Mouse (Mus musculus): ENCODE results near the gene Wdr19. TPM values are rescaled to one million over a fixed set of nuclear protein-coding genes. Genes with fewer than 3 reads are reported as not detected.

Wdr19 gene
- polyA plus RNA-seq, 1 experiment = 5.7 TPM

DNA sequence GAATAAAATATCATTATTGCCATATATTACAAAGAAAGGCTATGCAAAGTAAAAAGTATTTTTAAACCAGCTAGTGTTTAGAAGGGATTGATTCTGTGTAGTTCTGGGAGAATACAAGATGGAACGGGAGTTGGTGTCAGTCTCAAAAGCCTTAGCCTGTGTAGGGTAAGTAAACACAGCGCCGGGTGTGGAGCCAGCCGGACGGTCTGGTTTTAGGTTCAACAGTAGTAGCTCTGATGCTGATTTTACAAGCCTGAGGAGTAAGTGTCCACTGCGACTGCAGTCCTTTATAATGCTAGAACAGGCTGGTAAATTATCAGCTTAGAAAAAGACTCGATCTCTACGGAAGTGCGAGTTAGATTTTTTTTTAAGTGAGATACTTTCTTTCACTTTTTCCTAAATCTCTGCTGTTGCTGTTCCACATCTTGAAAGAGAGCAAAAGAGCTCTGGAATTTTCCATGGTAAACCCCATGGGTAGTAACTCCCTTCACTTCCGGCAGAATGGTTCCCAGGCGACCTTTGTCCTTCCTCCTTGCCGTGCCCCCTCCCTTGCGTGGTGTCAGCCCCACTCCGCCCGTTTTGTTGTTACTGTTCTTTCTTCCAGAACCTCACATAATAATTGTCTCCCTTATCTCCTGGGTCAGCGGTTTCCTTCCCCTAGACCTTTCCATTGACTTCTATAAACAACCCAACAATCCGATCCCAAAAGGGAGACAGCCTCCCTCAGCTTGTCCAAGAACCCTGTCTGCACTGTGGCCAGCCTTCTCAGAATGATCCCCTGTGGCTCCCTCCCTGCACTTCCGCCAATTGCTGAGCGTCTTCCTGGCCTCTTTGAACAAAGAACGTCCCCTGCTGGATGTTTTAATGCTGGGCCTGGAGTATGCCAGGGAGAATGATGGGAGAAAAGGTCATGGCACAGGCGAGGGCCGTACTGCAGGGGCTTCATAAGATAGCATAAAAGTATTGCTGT, 41.8 kb upstream of the Wdr19 start:
- 26% methylated on average over 22 of the region's 22 CpGs for WGBS
- no peak overlapping the region for H3K4me3 ChIP-seq (ENCODE audit: insufficient read depth, low read depth, low read length)
- TF ChIP-seq CTCF (conservative IDR thresholded peaks at IDR 0.05; ENCODE audit: insufficient read depth, insufficient read length, low read depth, low read length) (peak; percentile 49), POLR2A (IDR thresholded peaks at IDR 0.05; ENCODE audit: low read depth, low read length) (peak; percentile 17)
- H3K4me1 ChIP-seq (ENCODE audit: control insufficient read depth, insufficient read depth, low read length) = no peaks in the 10 kb centered on the region
- H3K27me3 ChIP-seq (replicated peaks; ENCODE audit: control insufficient read depth, insufficient read depth, low read length) = no peaks in the 10 kb centered on the region
- DNase-seq = peak; percentile 94
- no peaks in the 10 kb centered on the region for H3K36me3 ChIP-seq (ENCODE audit: control insufficient read depth, insufficient read depth, low read length)
- H3K27ac ChIP-seq (ENCODE audit: insufficient read depth, low read depth, low read length) = peak overlapping the region; percentile 71

DNA sequence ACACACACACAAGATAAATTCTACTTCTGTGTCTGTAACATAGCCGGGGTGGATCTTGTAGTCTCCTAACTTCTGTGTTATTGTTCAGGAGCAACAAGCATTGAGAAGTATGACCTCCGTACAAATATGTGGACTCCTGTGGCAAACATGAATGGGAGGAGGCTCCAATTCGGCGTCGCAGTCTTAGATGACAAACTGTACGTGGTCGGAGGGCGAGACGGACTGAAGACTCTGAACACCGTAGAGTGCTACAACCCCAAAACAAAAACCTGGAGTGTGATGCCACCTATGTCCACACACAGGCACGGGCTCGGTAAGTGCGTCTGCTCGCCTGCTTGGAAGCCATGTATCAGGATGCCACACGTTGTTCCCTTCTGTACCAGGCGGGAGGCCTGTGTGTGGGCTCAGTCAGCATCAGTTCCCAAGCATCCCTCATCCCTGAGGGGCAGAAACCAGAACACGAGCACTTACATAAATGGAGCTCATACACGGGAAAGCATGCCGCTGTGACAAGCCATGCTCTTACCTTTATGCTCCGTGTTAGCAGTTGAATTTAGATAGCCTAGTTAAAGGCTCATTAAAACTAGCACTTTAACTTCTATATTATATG, 40.7 kb upstream of the Wdr19 start:
- 89% methylated on average over 20 of the region's 20 CpGs for WGBS

DNA sequence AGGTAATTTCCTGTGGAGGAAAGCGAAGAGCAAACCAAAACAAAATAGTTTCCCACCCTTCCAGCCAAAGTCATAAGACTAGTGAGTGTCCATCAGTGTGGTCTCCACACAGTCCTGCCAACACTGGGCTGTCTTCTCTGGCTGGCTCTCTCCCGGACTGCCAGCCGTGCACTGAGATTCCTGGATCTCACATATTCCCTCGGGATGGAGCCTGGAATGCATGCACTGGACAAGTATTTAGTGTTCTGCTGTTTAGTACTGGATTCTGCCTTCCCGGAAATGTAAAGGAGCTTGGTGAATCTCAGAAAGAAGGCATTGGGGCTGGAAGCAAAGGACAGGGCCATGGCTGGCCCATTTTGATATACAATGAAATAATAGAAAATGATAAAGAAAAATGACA, 36.5 kb upstream of the Wdr19 start:
- no peaks in the 10 kb centered on the region for H3K4me1 ChIP-seq (ENCODE audit: control insufficient read depth, insufficient read depth, low read length)
- H3K4me3 ChIP-seq (ENCODE audit: insufficient read depth, low read depth, low read length) = no peak overlapping the region
- peak; percentile 32 for DNase-seq
- 54% methylated on average over 5 of the region's 5 CpGs for WGBS
- TF ChIP-seq CTCF (conservative IDR thresholded peaks at IDR 0.05; ENCODE audit: insufficient read depth, insufficient read length, low read depth, low read length) (no peak), POLR2A (IDR thresholded peaks at IDR 0.05; ENCODE audit: low read depth, low read length) (no peak)
- H3K27me3 ChIP-seq (replicated peaks; ENCODE audit: control insufficient read depth, insufficient read depth, low read length) = no peaks in the 10 kb centered on the region
- H3K27ac ChIP-seq (ENCODE audit: insufficient read depth, low read depth, low read length) = peak overlapping the region; percentile 26; the same call in 1 of the 2 replicates
- H3K36me3 ChIP-seq (ENCODE audit: control insufficient read depth, insufficient read depth, low read length) = no peaks in the 10 kb centered on the region; the same call in 1 of the 2 replicates

More for the DNA sequence above, 40.7 kb upstream of the Wdr19 start:
- DNase-seq = no peak
- no peak overlapping the region for H3K4me3 ChIP-seq (ENCODE audit: insufficient read depth, low read depth, low read length)
- TF ChIP-seq POLR2A (IDR thresholded peaks at IDR 0.05; ENCODE audit: low read depth, low read length) (no peak), CTCF (conservative IDR thresholded peaks at IDR 0.05; ENCODE audit: insufficient read depth, insufficient read length, low read depth, low read length) (no peak)
- H3K27me3 ChIP-seq (replicated peaks; ENCODE audit: control insufficient read depth, insufficient read depth, low read length) = no peaks in the 10 kb centered on the region
- no peaks in the 10 kb centered on the region; the same call in 1 of the 2 replicates for H3K36me3 ChIP-seq (ENCODE audit: control insufficient read depth, insufficient read depth, low read length)
- no peaks in the 10 kb centered on the region for H3K4me1 ChIP-seq (ENCODE audit: control insufficient read depth, insufficient read depth, low read length)
- peak overlapping the region; percentile 71 for H3K27ac ChIP-seq (ENCODE audit: insufficient read depth, low read depth, low read length)

DNA sequence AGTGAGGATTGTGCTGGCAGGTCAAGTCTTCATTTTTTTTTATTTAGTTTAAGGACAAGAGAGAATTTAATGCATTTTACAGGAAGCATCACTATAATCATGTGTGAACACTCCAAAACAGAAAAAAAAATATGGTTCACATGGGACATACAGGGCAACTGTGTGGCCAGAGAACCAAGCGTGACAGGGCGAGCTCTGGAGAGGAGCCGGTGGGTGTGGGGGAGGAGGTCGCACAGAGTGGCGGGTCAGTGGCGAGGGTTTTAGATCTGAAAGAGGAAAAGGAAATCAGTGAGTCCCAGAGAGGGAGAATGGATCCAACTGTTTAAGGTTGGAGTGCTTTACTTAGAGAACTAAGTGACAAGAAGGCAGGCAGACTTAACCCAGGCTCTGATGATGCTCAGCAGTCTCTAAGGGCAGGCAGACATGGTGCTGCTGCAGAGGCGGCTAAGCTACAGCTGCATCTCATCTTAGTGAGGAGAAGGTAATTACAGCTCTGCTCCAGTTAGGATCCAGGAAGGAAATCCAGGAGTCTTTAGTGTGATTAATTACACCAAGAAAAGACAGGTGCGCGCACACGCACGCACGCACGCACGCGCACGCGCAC, 35.9 kb upstream of the Wdr19 start:
- Histone ChIP-seq H3K36me3 (ENCODE audit: control insufficient read depth, insufficient read depth, low read length) (no peaks in the 10 kb centered on the region; the same call in 1 of the 2 replicates), H3K27ac (ENCODE audit: insufficient read depth, low read depth, low read length) (peak overlapping the region; percentile 26; the same call in 1 of the 2 replicates), H3K27me3 (replicated peaks; ENCODE audit: control insufficient read depth, insufficient read depth, low read length) (no peaks in the 10 kb centered on the region), H3K4me1 (ENCODE audit: control insufficient read depth, insufficient read depth, low read length) (no peaks in the 10 kb centered on the region), H3K4me3 (ENCODE audit: insufficient read depth, low read depth, low read length) (no peak overlapping the region)
- TF ChIP-seq POLR2A (IDR thresholded peaks at IDR 0.05; ENCODE audit: low read depth, low read length) (no peak), CTCF (conservative IDR thresholded peaks at IDR 0.05; ENCODE audit: insufficient read depth, insufficient read length, low read depth, low read length) (no peak)
- no peak for DNase-seq
- 57% methylated on average over 17 of the region's 17 CpGs for WGBS

DNA sequence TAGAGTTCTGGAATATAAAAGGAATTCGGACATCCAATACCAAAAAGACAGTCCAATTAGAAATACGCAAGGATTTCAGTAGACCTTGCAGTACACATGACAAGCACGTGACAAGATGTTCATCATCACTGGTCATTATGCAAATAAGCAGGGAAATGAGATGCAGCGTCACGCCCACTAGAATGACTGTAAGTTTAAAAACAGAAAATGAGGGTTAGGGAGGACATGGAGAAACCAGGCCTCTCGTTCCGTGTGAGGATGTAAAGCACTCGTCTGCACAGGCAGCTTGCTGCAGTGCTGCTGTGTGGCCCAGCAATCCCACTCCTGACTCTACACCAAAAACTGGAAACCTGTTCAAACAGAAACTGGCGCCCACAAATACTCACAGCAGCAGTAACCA, 29.3 kb upstream of the Wdr19 start:
- H3K27ac ChIP-seq (ENCODE audit: insufficient read depth, low read depth, low read length) = no peak overlapping the region
- H3K4me3 ChIP-seq (ENCODE audit: insufficient read depth, low read depth, low read length) = no peak overlapping the region

DNA sequence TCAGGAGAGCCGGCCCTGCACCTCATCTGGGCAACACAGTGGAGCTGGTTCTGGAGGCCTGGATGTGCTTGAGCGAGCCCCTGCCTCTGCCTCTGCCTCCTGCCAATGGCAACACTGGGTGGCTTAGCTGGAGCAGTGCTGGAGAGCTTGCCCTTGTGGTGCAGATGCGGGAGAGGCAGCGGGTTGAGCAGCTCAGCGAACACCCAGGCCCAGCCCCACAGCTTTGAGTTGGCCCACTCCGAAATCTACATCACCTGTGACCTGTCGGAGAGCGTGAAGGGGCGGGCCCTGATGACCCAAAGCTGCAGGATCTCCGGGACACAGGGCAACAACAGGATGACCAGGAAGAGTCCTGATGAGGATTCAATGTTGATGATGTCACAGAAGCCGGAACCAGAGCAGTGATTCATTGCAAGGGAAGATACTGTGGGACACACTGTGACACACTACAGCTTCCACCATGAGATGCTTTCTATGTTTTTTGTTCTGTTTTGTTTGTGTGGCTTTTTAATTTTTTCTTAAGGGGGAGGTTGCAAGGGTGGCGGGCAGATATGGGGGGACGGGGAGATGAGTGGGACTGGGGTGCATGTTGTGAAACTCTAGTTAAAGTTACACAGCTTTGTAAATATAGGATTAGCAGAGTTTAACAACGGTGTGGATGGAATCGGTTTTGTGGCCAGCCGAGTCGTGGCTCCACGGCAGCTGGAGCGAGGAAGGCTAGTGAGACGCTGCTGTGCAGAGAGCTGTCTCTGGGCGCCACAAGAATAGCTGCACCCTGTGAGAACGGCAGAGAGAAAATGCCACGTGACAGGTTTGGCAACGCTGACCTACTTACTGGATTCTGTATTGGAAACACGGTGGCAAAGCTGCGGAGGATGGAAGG, 24.2 kb upstream of the Wdr19 start:
- Histone ChIP-seq H3K27me3 (replicated peaks; ENCODE audit: control insufficient read depth, insufficient read depth, low read length) (no peaks in the 10 kb centered on the region), H3K27ac (ENCODE audit: insufficient read depth, low read depth, low read length) (no peak overlapping the region), H3K4me3 (ENCODE audit: insufficient read depth, low read depth, low read length) (no peak overlapping the region), H3K36me3 (ENCODE audit: control insufficient read depth, insufficient read depth, low read length) (no peaks in the 10 kb centered on the region), H3K4me1 (ENCODE audit: control insufficient read depth, insufficient read depth, low read length) (peaks cover 3% of the 10 kb centered on the region; the same call in 1 of the 2 replicates)
- DNase-seq = peak; percentile 29
- TF ChIP-seq POLR2A (IDR thresholded peaks at IDR 0.05; ENCODE audit: low read depth, low read length) (no peak), CTCF (conservative IDR thresholded peaks at IDR 0.05; ENCODE audit: insufficient read depth, insufficient read length, low read depth, low read length) (no peak)
- WGBS = 64% methylated on average over 26 of the region's 26 CpGs

More for the DNA sequence above, 29.3 kb upstream of the Wdr19 start:
- DNase-seq = no peak
- TF ChIP-seq CTCF (conservative IDR thresholded peaks at IDR 0.05; ENCODE audit: insufficient read depth, insufficient read length, low read depth, low read length) (no peak), POLR2A (IDR thresholded peaks at IDR 0.05; ENCODE audit: low read depth, low read length) (no peak)
- Histone ChIP-seq H3K4me1 (ENCODE audit: control insufficient read depth, insufficient read depth, low read length) (no peaks in the 10 kb centered on the region), H3K27me3 (replicated peaks; ENCODE audit: control insufficient read depth, insufficient read depth, low read length) (no peaks in the 10 kb centered on the region), H3K36me3 (ENCODE audit: control insufficient read depth, insufficient read depth, low read length) (no peaks in the 10 kb centered on the region)
- WGBS = 79% methylated on average over 9 of the region's 9 CpGs
